Mouse (Mus musculus): ENCODE data around the gene Ror1. TPM values are rescaled to one million over a fixed set of nuclear protein-coding genes. Genes with fewer than 3 reads are reported as not detected.

The Ror1 gene
- polyA plus RNA-seq (2016; fragmentation: Nextera tagmentation; extraction: Ambion mirVana): 11.2 and 11.5 TPM in 2 replicates

DNA sequence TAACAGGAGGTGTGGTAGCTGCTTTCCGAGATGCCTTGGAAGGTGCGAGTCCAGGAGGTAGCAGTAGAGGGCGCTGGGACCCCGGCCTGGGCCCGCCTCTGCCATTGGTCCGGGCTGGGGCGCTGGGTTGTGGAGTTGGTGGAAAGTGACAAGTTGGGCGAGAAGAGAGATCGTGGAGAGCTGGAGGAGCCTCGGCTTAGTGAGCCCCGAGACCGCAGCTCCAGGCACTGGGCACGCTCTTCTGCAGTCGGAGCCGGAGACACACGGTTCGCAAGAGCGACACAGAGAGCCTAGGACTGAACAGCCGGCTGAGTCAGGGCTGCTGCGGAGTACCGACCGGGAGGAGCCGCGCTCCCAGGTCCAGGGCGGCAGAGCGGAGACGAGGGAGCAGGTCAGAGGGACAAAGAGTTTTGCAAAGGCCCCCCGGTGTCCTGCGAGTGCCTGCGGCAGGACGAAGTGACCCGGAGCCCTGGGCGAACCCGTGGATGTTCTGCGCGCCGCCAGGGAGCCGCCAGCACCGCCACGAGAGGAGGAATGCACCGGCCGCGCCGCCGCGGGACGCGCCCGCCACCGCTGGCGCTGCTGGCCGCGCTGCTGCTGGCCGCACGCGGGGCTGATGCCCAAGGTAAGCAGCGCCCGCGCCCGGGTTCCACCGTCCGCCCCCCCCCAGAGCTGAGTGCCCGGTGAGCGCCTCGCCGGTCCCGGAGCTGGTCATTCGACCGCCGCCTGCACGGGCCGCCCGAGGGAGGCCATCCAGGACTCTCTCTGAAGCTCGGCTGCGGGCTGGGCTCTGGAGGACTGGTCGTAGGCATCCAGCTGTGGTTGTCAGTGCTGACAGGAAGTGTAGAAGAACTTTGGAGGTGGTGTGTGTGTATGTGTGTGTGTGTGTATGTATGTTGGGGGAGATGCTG is at the start of gene Ror1:
Gene Ror1, plus strand, starts transcription at position 107 of the 911 bp plus-strand sequence.
- no peaks in the 10 kb centered on the region for H3K36me3 ChIP-seq
- peak within 1 kb of the TSS; percentile 73 for H3K4me3 ChIP-seq (replicated peaks)
- peak within 1 kb of the TSS; percentile 82 for H3K9ac ChIP-seq (replicated peaks)
- WGBS: under 1% methylated on average over 76 of the region's 76 CpGs
- H3K4me2 ChIP-seq: peak within 1 kb of the TSS; percentile 81
- peak within 1 kb of the TSS; percentile 75 for H3K27ac ChIP-seq
- peaks cover 56% of the 10 kb centered on the region for H3K27me3 ChIP-seq
- ATAC-seq (ENCODE audit: insufficient number of reproducible peaks, insufficient read depth, low FRiP score, low TSS enrichment, low read depth): peak; percentile 90
- no peaks in the 10 kb centered on the region for H3K9me3 ChIP-seq
- H3K4me1 ChIP-seq (replicated peaks): peaks cover 13% of the 10 kb centered on the region

DNA sequence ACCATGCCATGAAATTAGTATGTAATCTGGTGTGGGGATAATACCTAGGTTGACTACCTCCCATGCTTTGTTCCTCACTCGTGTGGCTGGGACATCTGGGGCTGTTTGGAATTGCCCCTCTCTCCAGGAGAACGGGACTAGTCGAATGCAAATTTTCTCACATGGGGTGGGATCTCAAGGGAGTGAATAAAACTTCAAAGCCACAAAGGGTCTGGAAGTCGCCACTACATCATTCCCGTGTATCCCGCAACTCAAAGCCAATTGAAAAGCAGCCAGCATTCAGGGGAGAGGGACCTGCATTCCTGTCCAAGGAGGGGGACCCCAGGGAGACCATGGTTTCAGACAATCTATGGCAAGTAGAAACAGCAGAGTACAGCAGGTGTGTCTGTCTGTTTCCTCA is 48.5 kb upstream of the Ror1 start:
- no peaks in the 10 kb centered on the region for H3K9me3 ChIP-seq
- 23% methylated on average over 6 of the region's 6 CpGs for WGBS
- no peak for ATAC-seq (ENCODE audit: insufficient number of reproducible peaks, insufficient read depth, low FRiP score, low TSS enrichment, low read depth)
- peaks cover 18% of the 10 kb centered on the region for H3K4me1 ChIP-seq (replicated peaks)
- H3K9ac ChIP-seq (replicated peaks): no peak overlapping the region
- H3K4me3 ChIP-seq (replicated peaks): no peak overlapping the region
- H3K27me3 ChIP-seq: no peaks in the 10 kb centered on the region
- H3K36me3 ChIP-seq: no peaks in the 10 kb centered on the region
- no peak overlapping the region for H3K4me2 ChIP-seq
- no peak overlapping the region for H3K27ac ChIP-seq

DNA sequence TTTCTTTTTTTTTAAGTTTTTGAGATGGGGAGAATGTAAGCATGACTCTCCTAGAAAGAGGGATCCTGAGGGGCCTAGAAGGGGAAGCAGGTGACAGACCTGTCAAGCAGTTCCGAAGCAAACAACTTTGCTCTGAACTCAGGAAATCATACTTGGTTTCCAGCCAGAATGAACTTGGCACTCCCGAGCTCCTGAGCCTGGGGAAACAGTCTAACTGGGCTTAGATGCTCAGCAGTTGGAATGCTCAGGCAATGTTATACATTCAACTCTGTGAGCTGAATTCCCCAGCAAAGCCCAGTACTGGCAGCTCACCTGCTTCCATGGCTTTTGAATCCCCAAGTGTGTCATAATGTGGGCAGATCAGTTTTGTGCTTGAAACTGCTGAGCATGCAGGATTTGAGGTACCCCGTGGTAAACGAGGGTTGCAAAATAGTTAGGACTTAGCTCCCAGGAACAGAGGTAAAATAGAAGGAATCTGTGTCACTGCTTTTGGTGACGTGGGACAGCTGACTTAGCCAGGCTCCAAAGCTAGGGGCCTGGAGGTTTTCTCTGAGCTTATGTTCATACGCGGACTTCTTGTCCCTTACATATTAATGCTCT is 47.1 kb upstream of the Ror1 start:
- H3K9me3 ChIP-seq: no peaks in the 10 kb centered on the region
- no peak overlapping the region for H3K4me2 ChIP-seq
- WGBS: 63% methylated on average over 7 of the region's 7 CpGs
- H3K36me3 ChIP-seq: no peaks in the 10 kb centered on the region
- no peaks in the 10 kb centered on the region for H3K27me3 ChIP-seq
- H3K9ac ChIP-seq (replicated peaks): no peak overlapping the region
- H3K27ac ChIP-seq: 0 out of 2 replicates have a peak overlapping the region, but pooled peaks have one; percentile 42
- H3K4me3 ChIP-seq (replicated peaks): no peak overlapping the region
- ATAC-seq (ENCODE audit: insufficient number of reproducible peaks, insufficient read depth, low FRiP score, low TSS enrichment, low read depth): no peak
- H3K4me1 ChIP-seq (replicated peaks): peaks cover 17% of the 10 kb centered on the region

DNA sequence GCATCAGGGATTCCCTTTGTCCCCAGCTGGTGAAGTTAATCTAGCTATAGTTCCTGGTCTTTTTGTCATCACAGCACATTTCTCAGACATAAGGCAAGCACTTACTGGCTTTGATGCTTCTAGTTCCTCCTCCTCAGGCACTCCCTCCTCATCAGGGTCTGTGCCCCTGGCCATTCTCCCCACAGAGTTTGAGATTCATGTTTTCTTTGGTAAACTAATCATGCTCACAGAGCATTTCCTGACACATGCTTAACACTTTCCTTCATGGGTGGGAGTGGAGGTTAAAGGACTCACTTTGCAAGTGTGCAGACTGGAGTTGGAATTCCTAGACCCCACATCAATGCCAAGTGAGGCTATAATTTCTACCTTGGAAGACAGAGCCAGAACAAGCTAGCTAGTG is 43.8 kb upstream of the Ror1 start:
- Histone ChIP-seq H3K36me3 (no peaks in the 10 kb centered on the region), H3K4me2 (no peak overlapping the region), H3K9me3 (no peaks in the 10 kb centered on the region), H3K27me3 (no peaks in the 10 kb centered on the region), H3K4me3 (replicated peaks) (no peak overlapping the region), H3K9ac (replicated peaks) (no peak overlapping the region), H3K27ac (no peak overlapping the region), H3K4me1 (replicated peaks) (peaks cover 28% of the 10 kb centered on the region)
- no peak for ATAC-seq (ENCODE audit: insufficient number of reproducible peaks, insufficient read depth, low FRiP score, low TSS enrichment, low read depth)

DNA sequence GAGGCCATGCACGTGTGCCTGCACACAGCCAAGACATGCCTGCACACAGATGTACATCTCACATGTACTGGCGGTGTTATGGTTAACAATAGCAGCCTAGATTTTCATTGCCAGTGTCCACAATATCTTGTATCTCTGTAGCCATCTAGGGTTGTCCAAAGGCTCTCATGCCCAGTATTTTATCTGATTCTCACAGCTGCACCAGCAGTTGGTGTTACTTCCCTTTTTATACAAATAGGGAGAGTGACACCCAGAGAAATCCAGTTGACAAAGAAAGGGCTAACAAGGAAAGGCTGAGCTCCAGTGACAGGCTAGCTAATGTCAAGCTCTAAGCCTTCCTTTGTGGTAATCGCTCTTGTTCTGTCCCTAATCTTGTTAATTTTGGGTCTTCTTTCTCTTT is 43.3 kb upstream of the Ror1 start:
- ATAC-seq (ENCODE audit: insufficient number of reproducible peaks, insufficient read depth, low FRiP score, low TSS enrichment, low read depth): no peak
- Histone ChIP-seq H3K4me3 (replicated peaks) (no peak overlapping the region), H3K4me2 (no peak overlapping the region), H3K9ac (replicated peaks) (no peak overlapping the region), H3K4me1 (replicated peaks) (peaks cover 28% of the 10 kb centered on the region), H3K36me3 (no peaks in the 10 kb centered on the region), H3K9me3 (no peaks in the 10 kb centered on the region), H3K27me3 (no peaks in the 10 kb centered on the region), H3K27ac (no peak overlapping the region)
- 68% methylated on average over 3 of the region's 3 CpGs for WGBS

DNA sequence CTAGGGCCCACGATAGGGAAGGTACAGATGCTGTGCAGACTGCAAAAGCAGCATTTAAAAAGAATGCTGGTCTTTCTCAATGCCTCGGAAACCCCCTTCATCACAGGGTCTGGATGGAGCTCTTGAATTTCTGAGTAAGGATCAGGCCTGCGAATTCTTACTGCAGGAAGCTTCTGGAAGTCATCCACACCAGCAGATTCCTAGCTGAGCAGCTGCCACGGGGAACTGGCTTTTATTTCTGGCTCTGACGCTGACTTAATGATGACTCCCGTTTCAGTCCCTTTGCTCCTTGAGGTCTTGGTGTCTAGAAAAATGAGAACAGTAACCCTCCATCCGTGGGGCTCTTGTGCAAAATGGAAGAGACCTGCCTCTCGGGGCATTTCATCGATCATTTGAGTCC is 39.5 kb upstream of the Ror1 start:
- H3K4me3 ChIP-seq (replicated peaks): no peak overlapping the region
- peak; percentile 15; the same call in 1 of the 2 replicates for ATAC-seq (ENCODE audit: insufficient number of reproducible peaks, insufficient read depth, low FRiP score, low TSS enrichment, low read depth)
- no peaks in the 10 kb centered on the region for H3K36me3 ChIP-seq
- peak overlapping the region; percentile 64 for H3K27ac ChIP-seq
- WGBS: 44% methylated on average over 9 of the region's 9 CpGs
- no peaks in the 10 kb centered on the region for H3K27me3 ChIP-seq
- peaks cover 31% of the 10 kb centered on the region for H3K4me1 ChIP-seq (replicated peaks)
- H3K9me3 ChIP-seq: no peaks in the 10 kb centered on the region
- no peak overlapping the region for H3K4me2 ChIP-seq
- H3K9ac ChIP-seq (replicated peaks): no peak overlapping the region

DNA sequence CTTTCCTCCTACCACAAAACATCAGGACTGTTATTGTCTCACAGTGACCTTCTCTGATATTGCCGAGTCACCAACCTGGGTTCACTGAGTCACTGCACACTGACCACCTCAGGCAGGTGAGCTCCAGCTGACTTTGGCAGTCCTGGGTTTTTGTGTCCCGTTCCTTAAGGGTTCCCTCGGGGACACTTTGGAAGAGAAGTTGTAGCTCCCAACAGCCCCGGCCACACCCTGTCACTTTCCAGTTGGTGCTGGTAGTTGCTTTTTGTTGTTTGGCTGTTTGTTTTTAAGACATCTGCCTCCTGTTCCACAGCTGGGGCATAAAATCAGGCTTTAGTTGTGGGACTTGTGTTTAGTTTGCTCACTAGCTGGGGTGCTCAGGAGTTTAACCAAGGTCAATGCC is 39.1 kb upstream of the Ror1 start:
- ATAC-seq (ENCODE audit: insufficient number of reproducible peaks, insufficient read depth, low FRiP score, low TSS enrichment, low read depth): no peak
- 55% methylated on average over 4 of the region's 4 CpGs for WGBS
- no peak overlapping the region for H3K4me3 ChIP-seq (replicated peaks)
- H3K36me3 ChIP-seq: no peaks in the 10 kb centered on the region
- peak overlapping the region; percentile 64 for H3K27ac ChIP-seq
- no peak overlapping the region for H3K9ac ChIP-seq (replicated peaks)
- peaks cover 35% of the 10 kb centered on the region for H3K4me1 ChIP-seq (replicated peaks)
- H3K4me2 ChIP-seq: no peak overlapping the region
- no peaks in the 10 kb centered on the region for H3K27me3 ChIP-seq
- H3K9me3 ChIP-seq: no peaks in the 10 kb centered on the region

DNA sequence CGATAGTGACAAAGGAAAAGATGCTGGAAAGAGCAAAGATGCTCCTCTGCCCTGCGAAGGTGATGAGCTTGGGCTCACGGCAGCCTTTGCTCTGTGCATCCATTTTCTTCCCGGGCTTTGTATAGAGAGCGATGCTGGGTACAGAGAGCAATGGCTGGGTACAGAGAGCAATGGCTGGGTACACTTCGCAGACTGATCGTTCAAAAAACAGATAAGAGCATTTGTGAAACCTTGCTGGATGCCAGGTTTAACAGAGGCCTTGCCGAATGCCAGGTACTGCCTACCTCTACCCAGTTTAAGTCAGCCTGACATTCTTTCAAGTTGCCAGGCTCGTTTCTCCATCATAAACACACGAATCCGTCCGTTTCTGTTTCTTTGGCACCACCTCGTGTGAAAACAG is 38.2 kb upstream of the Ror1 start:
- Histone ChIP-seq H3K36me3 (no peaks in the 10 kb centered on the region), H3K4me1 (replicated peaks) (peaks cover 39% of the 10 kb centered on the region), H3K27ac (no peak overlapping the region), H3K9me3 (no peaks in the 10 kb centered on the region), H3K4me2 (no peak overlapping the region), H3K9ac (replicated peaks) (no peak overlapping the region), H3K4me3 (replicated peaks) (no peak overlapping the region), H3K27me3 (no peaks in the 10 kb centered on the region)
- WGBS: 88% methylated on average over 13 of the region's 13 CpGs
- no peak for ATAC-seq (ENCODE audit: insufficient number of reproducible peaks, insufficient read depth, low FRiP score, low TSS enrichment, low read depth)

DNA sequence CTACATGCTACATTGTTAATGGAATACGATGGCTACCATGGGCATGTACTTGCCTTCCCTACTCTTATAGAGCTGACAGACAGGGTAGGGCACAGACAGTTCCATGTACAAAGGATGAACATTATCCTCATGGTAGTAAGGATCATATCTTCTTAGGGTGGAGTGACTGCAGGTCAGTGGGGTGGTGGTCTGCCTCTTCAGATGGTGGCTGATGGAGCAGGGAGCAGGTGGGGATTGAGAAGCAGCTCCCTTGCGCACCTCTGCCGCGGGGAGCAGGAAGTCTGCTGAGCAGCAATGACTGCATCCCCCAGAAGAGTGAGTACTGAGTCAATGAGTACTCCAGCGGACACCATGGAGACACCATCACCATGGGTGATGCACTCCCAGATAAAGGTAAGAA is 37.0 kb upstream of the Ror1 start:
- Histone ChIP-seq H3K36me3 (no peaks in the 10 kb centered on the region), H3K4me1 (replicated peaks) (peaks cover 39% of the 10 kb centered on the region), H3K27me3 (no peaks in the 10 kb centered on the region), H3K9ac (replicated peaks) (no peak overlapping the region), H3K27ac (no peak overlapping the region), H3K4me3 (replicated peaks) (no peak overlapping the region), H3K4me2 (no peak overlapping the region), H3K9me3 (no peaks in the 10 kb centered on the region)
- no peak for ATAC-seq (ENCODE audit: insufficient number of reproducible peaks, insufficient read depth, low FRiP score, low TSS enrichment, low read depth)
- 94% methylated on average over 5 of the region's 5 CpGs for WGBS

DNA sequence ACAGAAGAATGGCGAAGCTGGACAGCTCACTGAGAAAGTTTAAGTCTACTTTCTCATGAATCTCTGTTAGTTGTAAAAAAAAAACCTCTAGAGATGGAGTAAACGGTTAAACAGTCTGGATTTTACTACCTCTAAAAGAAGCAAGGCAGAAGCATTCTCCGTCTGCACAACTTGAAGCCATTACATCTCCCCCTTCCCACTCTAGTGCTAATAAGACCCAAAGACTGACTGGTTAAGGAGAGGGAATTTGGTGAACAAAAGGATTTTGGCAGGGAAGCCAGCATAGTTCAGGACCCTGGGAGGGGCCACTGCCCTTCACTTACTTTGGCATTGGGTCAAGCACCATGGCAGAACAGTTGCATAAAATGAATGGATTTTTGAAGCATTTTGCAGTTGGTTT is 35.8 kb upstream of the Ror1 start:
- WGBS: 10% methylated on average over 3 of the region's 3 CpGs
- H3K27me3 ChIP-seq: no peaks in the 10 kb centered on the region
- no peak overlapping the region for H3K9ac ChIP-seq (replicated peaks)
- peak overlapping the region; percentile 29 for H3K27ac ChIP-seq
- H3K4me3 ChIP-seq (replicated peaks): no peak overlapping the region
- H3K4me2 ChIP-seq: no peak overlapping the region
- peaks cover 39% of the 10 kb centered on the region for H3K4me1 ChIP-seq (replicated peaks)
- no peaks in the 10 kb centered on the region for H3K36me3 ChIP-seq
- H3K9me3 ChIP-seq: no peaks in the 10 kb centered on the region
- ATAC-seq (ENCODE audit: insufficient number of reproducible peaks, insufficient read depth, low FRiP score, low TSS enrichment, low read depth): no peak

DNA sequence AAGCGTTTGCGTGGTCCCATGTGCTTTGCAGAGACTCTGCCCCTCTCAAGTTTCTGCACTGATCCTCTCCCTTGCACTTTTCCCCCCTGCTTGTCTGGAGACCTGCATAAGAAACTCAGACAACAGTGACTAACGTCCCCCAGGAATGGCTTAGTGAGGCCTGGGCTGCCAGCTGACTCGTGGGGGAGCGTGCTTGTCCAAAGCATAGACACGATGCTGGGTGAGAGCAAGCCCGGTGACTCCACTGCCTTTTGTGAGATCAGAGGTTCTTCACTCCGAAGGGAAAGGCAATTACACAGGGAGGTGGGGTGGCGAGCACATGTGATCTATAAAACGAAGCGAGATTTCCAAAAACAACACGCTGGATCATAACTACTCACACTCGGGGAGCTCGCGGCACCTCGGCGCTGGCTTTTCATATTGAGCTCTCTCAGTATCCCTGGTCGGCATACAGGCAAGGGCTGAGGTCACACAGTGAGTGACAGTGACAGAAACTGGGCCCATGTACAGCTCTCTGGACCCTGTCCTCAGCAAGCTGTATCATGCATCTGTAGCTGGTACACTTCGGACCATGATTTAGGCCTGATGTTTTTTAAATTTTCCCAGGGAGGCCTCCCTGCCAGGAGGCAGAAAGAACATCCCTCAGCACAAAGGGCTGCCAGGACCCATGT is 34.1 kb upstream of the Ror1 start:
- no peaks in the 10 kb centered on the region for H3K9me3 ChIP-seq
- no peaks in the 10 kb centered on the region for H3K36me3 ChIP-seq
- H3K9ac ChIP-seq (replicated peaks): no peak overlapping the region
- H3K4me2 ChIP-seq: peak overlapping the region; percentile 32
- H3K27ac ChIP-seq: peak overlapping the region; percentile 79
- 0 out of 2 replicates have a peak, but pooled peaks have one; percentile 35 for ATAC-seq (ENCODE audit: insufficient number of reproducible peaks, insufficient read depth, low FRiP score, low TSS enrichment, low read depth)
- WGBS: 42% methylated on average over 19 of the region's 19 CpGs
- H3K4me3 ChIP-seq (replicated peaks): no peak overlapping the region
- H3K4me1 ChIP-seq (replicated peaks): peaks cover 29% of the 10 kb centered on the region
- 0 out of 2 replicates have a peak, but pooled peaks cover 3% of the 10 kb centered on the region for H3K27me3 ChIP-seq
